Mouse (Mus musculus): ENCODE results near the gene Ica1l. TPM values are rescaled to one million over a fixed set of nuclear protein-coding genes. Genes with fewer than 3 reads are reported as not detected.
"Not testable (repeated sequence)": the region's sequence is repeated elsewhere in the genome, so short reads cannot be mapped to it uniquely, and the experiment has no call there.

The Ica1l gene
- total RNA-seq (2022) = 10 to 100 TPM; 34.3 to 38.9 (median 36.1) TPM

DNA sequence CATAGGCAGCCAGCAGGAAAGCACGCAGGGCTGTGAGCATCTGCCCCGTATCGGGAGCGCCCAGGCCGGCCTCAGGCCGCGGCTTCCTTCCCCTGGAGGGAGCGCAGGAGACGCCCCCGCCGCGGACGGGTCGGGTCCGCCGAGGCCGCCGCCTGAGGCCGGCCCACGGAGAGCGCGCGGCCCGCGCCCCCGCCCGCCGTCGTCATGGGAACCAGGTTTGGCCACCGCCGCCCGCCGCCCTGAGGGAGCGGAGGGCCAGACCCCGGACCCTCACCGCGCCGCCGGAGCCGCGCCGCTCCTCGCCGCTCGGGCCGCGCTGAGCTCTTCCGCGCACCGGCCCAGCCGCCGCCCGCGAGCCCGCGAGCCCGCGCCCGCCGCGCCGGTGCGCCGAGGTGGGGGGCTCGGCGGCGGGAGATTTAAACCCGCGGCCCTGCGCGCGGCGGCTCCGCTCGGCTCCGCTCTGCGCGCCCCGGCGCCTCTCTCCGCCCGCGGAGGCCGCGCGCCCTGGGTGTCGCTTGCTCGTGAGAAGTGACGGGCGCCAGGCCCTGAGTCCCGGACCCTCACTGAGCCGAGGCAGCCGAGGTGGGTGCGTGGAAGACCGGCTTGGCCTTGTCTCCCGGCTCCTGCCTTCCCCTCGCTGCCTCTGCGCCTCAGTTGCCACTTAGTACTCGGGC is at the start of gene Ica1l:
Gene Ica1l, minus strand, starts transcription at position 389 of the 674 bp plus-strand sequence.
- DNase-seq (ENCODE audit: low spot score in 2 of 2) = peak in 1 of 2 experiments; percentile 11

DNA sequence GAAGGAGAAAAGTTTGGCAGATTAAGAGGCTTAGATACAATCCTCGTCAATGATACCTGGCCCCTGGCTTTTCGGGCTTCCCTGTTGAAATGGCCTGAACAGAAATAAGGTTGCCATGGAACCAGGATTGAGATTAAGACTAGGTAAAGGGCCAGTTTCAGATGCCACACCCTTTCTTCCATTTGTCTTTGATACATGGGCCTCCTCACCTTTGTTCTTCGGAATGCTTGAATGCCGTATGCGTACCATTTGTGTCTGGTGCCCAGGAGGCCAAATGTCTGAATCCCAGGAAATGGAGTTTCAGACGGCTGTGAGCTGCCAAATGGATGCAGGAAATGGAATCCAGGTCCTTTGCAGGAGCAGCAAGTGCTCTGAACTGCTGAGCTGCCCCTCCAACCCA is 33.4 kb upstream of the Ica1l start:
- DNase-seq (ENCODE audit: low spot score in 2 of 2) = no peak

DNA sequence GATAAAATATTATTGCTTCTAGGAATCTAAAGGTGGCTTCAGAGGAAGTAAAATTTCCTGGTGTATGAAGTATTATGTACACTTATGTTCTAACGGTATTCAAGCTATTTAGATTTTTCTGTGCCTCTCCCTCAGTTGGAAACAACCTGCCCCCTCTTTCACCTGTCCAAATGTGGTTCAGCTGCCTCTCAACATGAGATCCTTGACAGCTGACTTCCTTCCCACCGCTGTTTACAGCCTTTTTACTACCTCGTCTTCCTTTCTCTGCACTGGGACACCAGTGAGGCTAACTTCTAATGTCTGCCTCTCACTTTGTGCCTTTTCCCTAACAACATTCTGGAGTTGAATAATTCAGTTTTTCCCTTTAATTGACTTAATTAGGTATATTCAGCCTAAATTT is 32.6 kb upstream of the Ica1l start:
- no peak for DNase-seq (ENCODE audit: low spot score in 2 of 2)

DNA sequence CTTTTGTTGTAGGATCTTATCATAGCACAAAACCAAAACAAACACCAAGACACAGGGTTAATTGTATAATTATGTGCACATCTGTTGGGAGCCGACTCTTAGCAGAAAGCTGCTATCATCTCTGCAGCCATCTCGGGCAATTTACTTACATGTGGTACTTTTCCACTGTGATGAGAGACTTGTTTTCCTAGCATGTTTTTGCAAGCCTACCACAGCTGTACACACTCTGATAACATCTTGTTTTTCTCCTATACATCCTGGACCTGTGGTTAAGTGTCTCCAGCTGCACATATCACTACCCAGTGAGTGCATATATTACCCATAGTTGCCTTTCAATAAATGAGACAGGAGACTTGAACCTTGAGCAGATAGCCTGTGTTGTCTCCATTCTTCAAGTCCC is 32.0 kb upstream of the Ica1l start:
- DNase-seq (ENCODE audit: low spot score in 2 of 2) = no peak

GRCm38 (mm10) chr1:60070725-60071124 is 27.7 kb upstream of the Ica1l start:
- not testable (repeated sequence) for DNase-seq (ENCODE audit: low spot score in 2 of 2)

DNA sequence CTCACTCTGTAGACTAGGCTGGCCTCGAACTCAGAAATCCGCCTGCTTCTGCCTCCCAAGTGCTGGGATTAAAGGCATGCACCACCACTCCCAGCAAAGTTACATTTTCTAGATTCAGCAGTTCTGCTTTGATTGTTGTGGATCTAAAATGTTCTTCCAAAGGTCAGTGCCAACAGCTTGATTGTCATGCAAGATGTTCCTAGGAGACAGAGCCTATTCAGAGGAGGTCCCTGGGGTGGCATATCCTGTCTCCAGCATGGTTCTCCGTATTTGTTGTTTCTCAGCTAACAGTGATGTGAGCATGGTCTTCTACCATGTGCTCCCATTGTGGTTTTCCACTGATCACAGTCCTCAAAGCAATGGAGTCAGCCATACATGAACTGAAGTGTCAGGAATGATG is 13.3 kb upstream of the Ica1l start:
- DNase-seq (ENCODE audit: low spot score in 2 of 2) = no peak

DNA sequence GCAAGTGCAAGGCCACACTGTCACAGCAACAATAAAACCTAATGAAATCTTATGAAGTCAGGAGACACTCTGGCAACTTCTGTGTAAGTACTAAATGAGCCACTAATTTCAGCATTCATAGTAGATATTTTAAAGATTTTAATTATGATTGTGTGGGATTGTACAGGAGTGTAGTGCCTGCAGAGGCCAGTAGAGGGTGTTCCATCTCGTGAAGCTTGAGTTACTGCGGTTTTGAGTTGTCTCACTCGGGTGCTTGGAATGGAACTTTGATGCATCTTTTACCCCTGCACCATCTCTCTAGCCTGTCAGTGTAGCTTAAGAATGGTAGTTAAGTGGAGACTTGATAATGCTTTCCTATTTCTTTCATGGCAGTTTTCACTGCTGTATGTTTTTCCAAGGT is 11.7 kb upstream of the Ica1l start:
- no peak for DNase-seq (ENCODE audit: low spot score in 2 of 2)

- not testable (repeated sequence) for DNase-seq (ENCODE audit: low spot score in 2 of 2)
These were observed 4.5 kb upstream of the Ica1l start for GRCm38 (mm10) chr1:60047481-60047880.

- no peak for DNase-seq (ENCODE audit: low spot score in 2 of 2)
These were observed 1.6 kb upstream of the Ica1l start for GRCm38 (mm10) chr1:60044595-60044994.

DNA sequence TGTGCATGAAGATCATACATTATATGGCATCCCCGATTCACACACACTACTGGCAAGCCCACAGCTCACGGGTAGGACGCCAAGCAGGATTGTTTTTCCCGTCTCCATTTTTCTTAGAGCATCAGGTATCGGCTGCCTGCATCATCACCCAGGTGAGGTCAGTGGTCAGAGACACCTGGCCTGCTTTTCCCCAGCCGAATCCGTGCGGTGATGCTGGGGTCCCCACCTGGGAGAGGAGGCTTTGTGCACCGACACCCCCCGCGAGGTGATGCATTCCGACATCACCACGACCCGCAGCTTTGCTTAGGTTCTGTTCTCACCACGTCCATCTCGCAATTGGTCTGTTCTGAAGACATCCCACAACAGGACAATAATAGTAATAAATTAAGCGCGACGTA is 587 bp downstream of the Ica1l start:
- DNase-seq (ENCODE audit: low spot score in 2 of 2) = no peak

DNA sequence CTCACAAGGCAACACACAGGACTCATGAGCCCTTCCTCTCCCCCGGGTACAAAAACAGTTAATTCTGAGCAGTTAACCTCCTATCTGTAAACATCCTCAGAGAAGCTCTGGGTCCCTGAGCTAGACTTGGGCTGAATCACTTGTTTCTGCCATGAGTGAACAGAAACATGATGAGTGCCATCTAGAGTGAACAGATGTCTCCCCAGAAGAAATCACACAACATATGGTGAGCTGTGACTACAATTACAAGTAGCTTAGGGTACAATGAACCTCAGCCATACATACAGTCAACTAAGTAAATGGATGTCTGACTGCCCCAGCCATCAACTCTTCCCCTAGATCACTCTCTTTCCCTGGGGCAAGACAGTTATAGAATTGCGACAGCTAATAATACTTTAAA is 7.9 kb downstream of the Ica1l start:
- peak; percentile 48 to 51 for DNase-seq (ENCODE audit: low spot score in 2 of 2)

- no peak for DNase-seq (ENCODE audit: low spot score in 2 of 2)
These were observed 25.9 kb downstream of the Ica1l start for GRCm38 (mm10) chr1:60017031-60017469.

- DNase-seq (ENCODE audit: low spot score in 2 of 2) = no peak
These were observed 26.8 kb downstream of the Ica1l start for GRCm38 (mm10) chr1:60016136-60016611.

DNA sequence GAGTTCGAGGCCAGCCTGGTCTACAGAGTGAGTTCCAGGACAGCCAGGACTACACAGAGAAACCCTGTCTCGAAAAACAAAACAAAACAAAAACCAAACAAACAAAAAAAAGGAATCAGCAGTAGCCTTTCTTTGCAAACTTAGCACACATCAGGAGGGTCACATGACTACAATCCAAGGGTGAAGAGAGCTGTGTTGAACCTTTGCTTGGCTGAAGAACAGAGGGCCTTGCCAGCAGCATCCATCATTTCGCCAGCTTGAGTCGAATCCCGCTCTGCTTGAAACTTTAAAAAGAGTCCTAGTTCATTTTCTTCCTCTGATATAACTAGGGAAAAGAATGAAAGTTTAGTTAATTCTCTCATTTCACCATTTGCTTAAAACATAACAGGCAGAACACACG is 27.5 kb downstream of the Ica1l start:
- no peak for DNase-seq (ENCODE audit: low spot score in 2 of 2)

- no peak for DNase-seq (ENCODE audit: low spot score in 2 of 2)
These were observed 29.2 kb downstream of the Ica1l start for GRCm38 (mm10) chr1:60013779-60014178.

DNA sequence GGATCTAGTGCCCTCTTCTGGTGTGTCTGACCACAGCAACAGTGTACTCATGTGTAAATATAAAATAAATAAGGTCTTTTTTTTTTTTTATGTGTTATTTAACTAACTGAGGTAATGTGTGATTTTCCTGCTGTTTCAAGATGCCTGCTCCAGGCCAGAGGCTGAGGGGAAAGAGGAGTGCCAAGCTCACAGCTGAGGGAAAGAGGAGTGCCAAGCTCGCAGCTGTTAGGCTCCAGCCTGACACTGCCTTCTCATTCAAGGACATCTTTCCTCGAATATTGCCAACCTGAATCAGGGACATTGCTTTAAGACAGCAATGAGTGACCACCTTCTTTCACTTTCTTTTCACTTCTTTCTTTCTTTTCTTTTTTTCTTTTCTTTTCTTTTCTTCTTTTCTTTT is 34.2 kb downstream of the Ica1l start:
- DNase-seq (ENCODE audit: low spot score in 2 of 2) = no peak

DNA sequence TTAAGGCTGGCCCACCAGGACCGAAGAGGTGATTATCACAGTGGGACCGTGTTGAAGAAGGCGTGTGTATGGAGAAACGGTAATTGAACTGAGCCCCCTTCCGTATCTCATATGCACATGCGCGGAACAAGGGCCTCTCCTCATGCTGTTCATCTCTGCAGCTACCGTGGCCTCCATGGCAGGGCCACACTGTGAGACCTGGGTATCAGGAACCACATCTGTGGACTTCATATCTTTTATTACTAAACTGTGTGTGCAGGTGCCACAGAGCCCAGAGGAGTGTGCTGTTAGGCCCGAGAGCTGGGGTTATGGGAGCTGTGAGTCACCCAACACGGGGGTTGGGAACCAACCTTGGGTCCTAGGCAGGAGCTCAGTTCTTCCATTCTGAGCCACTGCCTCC is 35.6 kb downstream of the Ica1l start:
- no peak for DNase-seq (ENCODE audit: low spot score in 2 of 2)

DNA sequence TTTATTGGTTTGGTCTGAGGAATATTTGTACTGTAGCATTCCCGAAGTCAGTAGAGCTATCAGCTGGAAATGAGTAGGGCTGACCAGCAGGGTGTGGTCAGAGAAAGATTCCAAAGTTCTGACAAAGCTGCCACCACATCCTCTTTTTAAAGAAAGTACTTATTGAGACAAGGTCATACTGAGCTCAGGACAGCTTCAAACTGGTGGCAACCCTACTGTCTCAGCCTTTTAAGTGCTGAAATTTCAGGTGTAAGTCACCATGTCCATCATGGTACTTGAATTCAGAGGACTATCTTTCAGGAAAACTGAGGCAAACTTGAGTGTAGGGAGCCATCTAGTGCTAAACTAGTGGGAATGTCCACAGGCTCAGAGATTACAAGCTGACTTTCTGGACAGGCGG is 42.7 kb downstream of the Ica1l start:
- DNase-seq (ENCODE audit: low spot score in 2 of 2) = no peak

DNA sequence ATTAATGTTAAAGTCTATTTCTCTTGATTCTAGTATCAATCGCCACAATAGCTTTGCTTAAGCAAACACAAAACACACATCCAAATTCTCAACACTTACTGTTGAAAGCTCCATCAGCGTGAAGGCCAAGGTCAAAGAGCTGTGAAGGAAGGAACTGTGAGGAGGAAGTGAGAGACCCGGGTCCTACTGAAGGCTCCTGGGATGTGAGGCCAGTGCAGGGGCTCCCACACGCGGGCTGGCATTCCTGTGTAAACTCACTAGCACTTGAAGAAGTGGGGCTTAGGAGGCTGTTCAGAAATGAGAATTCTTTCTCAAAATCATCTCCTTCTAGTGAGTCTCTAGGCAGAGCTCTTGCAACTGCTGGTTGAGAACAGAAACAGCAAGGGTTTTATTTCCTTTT is 45.6 kb downstream of the Ica1l start:
- no peak for DNase-seq (ENCODE audit: low spot score in 2 of 2)

GRCm38 (mm10) chr1:59995646-59996045 is 47.3 kb downstream of the Ica1l start:
- no peak for DNase-seq (ENCODE audit: low spot score in 2 of 2)

DNA sequence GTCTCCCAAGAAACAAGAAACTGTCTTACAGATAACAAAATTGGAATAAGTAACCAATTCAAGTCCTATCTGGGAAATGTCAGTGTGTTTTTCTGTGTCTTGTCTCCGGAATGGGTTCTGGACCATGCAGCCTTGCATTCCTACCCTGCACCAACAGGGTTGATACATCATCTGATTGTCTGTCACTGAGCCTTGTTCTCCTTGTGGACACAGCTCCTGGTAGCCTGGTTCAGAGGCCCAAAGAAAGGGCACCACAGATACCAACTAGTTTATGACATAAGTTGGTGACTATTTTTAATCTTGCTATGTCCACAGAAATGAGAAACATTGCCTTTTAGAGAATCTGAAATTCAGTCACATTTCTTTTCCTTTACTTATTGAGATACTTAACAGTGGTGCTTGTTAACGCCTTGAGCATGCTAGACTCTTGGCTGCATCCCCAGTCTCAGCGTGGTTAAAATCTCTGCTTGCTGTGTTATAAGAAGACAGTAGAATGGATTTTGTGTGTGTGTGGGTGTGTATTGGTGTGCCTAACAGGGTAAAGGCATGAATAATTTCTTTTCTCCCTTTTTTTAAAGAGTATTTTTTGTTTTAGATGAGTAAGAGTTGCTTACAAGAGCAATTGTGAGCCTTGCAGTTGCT is 55.5 kb downstream of the Ica1l start:
- DNase-seq (ENCODE audit: low spot score in 2 of 2) = peak in 1 of 2 experiments; percentile 52

DNA sequence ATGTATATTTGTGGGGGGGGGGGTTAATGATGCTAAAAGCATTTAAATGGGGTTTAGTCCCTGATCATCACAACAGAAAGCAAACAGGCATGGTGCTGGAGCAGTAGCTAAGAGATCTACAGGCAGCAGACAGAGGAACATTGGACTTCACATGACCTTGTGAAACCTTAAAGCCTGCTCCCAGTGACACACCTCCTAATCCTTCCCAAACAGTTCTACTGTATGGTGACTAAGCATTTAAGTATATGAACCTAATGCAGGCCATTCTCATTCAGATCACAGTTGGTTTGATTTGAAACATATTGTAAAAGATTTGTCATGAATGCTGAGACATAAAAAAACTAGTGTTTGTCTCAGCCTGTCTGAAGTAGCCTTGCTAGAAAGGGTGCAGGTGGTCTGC is 56.4 kb downstream of the Ica1l start:
- no peak for DNase-seq (ENCODE audit: low spot score in 2 of 2)

DNA sequence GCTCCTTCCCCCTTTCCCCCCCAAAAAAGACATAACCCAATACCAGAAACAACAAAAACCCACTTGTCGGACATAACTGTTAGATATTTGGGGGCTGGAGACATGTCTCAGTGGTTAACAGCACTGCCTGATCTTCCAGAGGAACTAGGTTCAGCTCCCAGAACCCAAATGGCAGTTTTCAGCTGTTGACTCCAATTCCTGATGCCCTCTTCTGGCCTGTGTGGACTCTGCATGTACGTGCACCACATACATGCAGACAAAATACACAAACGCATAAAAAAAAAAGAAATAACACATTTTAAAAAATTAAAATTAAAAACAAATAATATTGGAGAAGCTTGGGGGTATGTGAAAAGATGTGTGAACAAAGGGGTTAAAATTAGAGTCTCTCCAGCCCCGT is 75.7 kb downstream of the Ica1l start:
- no peak for DNase-seq (ENCODE audit: low spot score in 2 of 2)

Data from layer of hippocampus, adult 8-10 months (tissue).